Mouse (Mus musculus): ENCODE measurements at regions not wholly inside any gene's neighbourhood (a gene's known extent, or its start where the extent isn't known, plus 50 kb on each side); places are given as distances from the start of the nearest gene placed in this dataset.

GRCm38 (mm10) chr6:147832521-147832920 lies 214.5 kb upstream of the Far2 start:
- DNase-seq: no peak

DNA sequence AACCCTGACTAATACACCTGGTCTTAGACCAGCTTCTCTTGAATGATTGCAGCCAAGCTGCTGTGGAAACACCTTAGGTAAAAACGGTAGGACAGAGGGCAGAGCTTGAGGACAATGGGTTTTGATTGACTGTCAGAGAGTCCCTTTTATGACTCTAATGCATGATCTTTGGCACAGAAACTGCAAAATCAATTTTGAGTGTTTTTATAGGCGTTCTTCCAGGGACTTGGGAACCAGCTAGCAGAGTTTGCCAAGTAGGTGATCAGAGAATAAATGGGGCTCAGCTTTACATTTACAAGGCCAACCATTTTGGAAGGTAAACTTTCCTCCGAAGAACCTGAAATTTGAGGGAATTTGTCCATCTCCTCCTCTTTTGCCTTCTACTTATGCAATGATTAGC lies 213.6 kb upstream of the Far2 start:
- DNase-seq: no peak

- no peak for DNase-seq
Measured at GRCm38 (mm10) chr6:147838846-147839245, 208.2 kb upstream of the Far2 start.

DNA sequence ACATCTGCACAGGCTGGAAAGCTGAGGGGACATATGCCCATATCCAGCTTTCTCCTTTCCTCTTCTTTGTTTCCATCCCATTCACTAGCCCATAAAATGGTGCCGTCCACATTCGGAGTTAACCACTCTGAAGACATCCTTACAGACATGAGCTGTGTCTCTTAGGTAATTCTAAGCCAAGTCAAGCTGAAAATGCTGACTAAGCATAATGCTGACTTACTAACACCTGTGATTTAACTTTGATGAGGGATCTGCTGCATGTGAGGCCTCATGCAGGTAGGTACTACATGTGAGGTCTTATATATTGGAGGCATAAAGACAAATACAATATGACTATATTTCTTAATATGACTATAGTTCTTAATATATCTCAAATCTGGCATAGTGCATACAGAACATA lies 197.1 kb upstream of the Far2 start:
- no peak for DNase-seq

DNA sequence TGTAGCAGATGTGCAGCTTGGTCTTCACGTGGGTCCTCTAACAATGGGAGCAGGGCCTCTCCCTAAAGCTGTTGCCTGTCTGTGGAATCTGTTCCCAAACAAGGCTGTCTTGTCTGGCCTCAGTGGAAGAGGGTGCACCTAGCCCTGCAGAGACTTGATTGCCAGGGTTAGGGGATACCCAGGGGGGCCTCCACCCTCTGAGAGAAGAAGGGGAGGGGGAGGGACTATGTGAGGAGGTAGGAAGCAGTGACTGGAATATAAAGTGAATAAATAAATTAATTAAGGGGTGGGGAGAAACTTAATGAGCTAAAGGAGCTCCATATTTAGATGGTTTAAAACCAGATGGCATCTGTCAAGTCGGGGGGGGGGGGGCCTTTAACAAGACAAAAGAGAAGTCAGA lies 185.9 kb upstream of the Far2 start:
- no peak for DNase-seq

DNA sequence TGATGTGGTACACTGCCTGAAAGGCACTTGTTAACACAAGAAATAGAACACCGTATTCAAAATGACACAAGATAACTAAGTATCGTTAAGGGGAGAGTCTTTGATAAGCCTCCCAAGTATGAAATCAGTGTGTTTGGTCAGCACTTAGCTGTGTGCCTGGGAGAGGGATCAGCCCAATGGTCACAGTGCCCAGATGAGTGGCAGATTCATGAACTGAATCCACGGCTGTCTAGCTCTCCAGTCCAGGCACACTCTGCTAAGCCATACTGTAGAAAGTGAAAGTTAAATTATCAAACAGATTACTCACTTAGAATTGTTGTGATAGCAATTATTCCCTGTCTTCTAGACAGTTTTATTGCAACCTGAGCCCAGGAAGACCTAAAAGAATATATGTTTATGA lies 176.0 kb upstream of the Far2 start:
- no peak for DNase-seq

DNA sequence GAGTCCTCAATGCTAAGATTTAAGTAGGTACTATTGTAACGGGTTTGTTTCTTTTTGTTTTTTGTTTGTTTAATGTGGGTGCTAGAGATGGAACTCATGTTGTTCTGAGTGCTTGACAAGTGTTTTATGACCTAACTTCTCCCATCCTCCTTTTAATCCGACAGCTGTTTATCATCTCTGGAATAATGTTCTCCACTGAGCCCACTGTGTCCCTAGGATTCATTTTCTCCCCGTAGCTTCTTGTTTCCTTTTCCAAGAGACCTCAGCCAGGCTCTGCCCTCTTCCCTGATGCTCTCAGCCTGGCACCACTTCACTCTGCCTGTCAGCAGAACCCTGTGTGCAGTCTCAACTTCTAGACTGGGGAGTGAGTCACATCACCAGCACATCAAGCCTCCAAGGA lies 173.9 kb upstream of the Far2 start:
- DNase-seq: no peak

DNA sequence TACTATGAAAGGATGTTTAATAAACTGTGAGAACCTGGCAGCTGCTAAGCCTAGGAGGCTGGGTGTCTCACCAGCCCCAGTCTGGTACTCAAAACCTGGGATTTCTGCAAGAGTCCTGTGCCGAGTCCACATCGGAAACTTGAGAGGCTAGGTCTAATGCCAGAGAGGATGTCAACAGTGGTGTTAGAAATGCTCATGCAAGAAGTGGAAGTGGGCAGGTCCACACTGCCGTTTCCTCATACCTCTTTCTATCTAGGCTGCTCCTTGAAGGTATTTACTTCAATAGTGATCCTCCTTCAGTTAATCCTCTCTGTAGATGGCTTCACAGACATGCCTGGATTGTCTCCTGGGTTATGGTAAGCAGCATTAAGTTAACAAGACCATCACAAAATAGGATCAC lies 168.6 kb upstream of the Far2 start:
- no peak for DNase-seq

DNA sequence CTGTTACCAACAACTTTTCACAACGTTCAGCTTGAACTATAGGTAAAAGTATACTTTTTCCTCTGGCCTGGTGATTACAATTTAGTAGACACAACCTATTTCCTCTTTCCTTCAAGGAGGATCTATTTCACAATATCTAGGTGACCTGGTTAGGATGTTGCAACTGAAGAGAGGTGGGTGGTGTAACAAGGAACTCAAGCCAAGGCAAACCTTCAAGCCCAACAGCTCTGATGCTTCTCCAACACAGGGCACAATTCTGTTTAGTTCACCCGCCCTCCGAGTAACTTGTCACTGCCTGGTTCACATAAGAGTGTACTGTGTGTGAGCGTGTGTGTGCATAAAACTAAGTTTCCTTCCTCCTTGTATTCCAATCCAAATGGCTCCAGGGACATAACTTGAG lies 161.2 kb upstream of the Far2 start:
- no peak for DNase-seq

GRCm38 (mm10) chr6:147919697-147920096 lies 127.4 kb upstream of the Far2 start:
- DNase-seq: no peak

DNA sequence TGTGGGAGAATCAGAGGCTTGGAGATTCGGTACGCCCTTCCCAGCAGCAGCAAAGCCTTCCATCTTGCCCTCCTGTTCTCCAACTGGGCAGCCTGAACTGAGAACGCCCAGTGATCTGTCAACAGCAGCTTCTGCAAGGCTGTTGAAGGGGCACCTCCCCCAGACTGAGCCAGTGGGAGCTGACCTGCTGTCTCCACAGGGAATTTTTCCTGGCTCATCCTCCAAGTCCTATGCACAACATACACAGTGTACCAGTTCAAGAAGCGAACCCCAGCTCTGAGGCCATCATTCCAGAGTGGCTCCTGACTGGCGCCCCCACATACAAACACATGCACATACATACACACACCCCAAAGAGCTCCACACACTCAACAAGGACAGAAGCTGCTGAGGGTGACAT lies 126.0 kb upstream of the Far2 start:
- no peak for DNase-seq

GRCm38 (mm10) chr6:147922506-147922905 lies 124.6 kb upstream of the Far2 start:
- DNase-seq: no peak

- no peak for DNase-seq
Measured at GRCm38 (mm10) chr6:147923246-147923645, 123.8 kb upstream of the Far2 start.

GRCm38 (mm10) chr6:147928951-147929350 lies 118.1 kb upstream of the Far2 start:
- no peak for DNase-seq

DNA sequence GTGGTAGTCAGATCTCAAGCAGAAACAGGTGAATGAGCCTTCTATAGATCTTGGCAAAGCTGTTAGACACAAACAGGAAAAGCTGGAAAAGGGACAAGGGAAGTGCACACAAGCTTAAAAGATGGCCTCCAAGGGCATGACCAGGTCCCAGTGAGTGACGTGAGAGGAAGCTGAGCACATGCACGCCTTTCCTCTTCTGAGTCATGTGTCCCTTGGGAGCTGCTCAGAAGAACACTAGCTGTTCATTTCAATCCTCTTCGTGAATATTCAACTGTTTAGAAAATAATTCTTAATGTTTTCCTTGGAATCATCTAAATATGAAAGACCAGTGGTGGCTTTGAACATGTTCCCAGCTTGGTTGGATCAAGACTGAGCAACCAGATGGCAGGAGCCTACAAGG lies 103.0 kb upstream of the Far2 start:
- DNase-seq: no peak

- DNase-seq: no peak
Measured at GRCm38 (mm10) chr6:147944940-147945676, 102.0 kb upstream of the Far2 start.

- no peak for DNase-seq
Measured at GRCm38 (mm10) chr6:147947997-147948396, 99.1 kb upstream of the Far2 start.

DNA sequence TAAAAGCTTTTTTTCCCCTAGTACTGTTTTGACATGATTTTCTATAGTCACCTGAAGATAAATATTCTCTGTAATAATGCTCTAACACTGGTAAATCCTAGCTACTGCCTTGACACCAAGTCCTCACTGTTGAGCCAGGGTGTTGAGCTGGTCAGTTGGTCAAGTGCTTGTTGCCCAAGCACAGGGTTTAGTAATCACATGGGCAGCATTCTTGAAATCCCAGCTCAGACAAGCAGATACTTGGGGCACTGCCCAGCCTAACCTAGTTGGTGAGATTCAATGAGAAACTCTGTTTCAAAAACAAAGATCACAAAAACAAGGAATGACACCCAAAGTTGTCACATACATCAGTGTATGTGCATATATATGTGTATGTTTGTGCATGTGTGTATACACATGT lies 95.4 kb upstream of the Far2 start:
- DNase-seq: no peak

GRCm38 (mm10) chr6:147953058-147953679 lies 93.9 kb upstream of the Far2 start:
- DNase-seq: no peak

DNA sequence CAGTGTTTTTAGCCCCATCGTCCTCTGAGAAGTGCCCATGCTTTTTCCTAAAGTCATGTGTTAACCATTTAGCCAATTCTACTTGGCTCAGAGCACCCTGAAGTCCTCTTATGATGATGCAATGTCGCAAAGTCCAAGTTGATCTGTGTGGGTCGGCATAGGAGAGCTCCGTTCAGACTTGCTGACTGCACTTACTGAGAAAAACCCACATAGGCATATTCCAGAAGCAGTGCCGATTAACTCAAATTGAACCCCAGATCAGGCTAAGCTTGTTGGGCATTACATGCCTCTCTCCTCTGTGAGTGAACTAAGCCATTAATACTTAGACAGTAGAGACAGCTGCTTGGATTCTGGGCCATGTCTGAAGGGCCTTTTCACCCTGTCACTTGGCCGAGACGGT lies 93.3 kb upstream of the Far2 start:
- no peak for DNase-seq

GRCm38 (mm10) chr6:147954253-147954652 lies 92.8 kb upstream of the Far2 start:
- no peak for DNase-seq

- no peak for DNase-seq
Measured at GRCm38 (mm10) chr6:147954967-147955830, 91.9 kb upstream of the Far2 start.

GRCm38 (mm10) chr6:147964739-147965138 lies 82.3 kb upstream of the Far2 start:
- DNase-seq: no peak

GRCm38 (mm10) chr6:147970162-147970608 lies 76.9 kb upstream of the Far2 start:
- no peak for DNase-seq

Measured in thymus, postnatal 4 days (tissue).